Mouse (Mus musculus) midbrain, embryonic 10.5 days (tissue): ENCODE results near the gene Il17d. TPM values are rescaled to one million over a fixed set of nuclear protein-coding genes. Genes with fewer than 3 reads are reported as not detected.

Source experiments
- DNase-seq: peaks from one replicate; pipeline ENCODE4 v3.0.0-alpha.2; 2017; ENCODE audit warnings: low spot score
- H3K27ac ChIP-seq: fragments of 300-500 bp; sonication (generic); replicated peaks from 2 replicates; pipeline ENCODE4 v1.5.1; 2016; ENCODE audit warnings: mild to moderate bottlenecking
- H3K27me3 ChIP-seq: fragments of 300-500 bp; sonication (generic); 2 replicates; pipeline ENCODE4 v1.6.1; 2016; ENCODE audit warnings: low read depth, mild to moderate bottlenecking; ENCODE audit not compliant: poor library complexity, severe bottlenecking
- H3K36me3 ChIP-seq: fragments of 300-500 bp; sonication (generic); 2 replicates; pipeline ENCODE4 v1.6.1; 2016; ENCODE audit warnings: mild to moderate bottlenecking, moderate library complexity
- H3K4me1 ChIP-seq: fragments of 300-500 bp; sonication (generic); 2 replicates; pipeline ENCODE4 v1.6.1; 2016
- H3K4me3 ChIP-seq: fragments of 300-500 bp; sonication (generic); 2 replicates; pipeline ENCODE4 v1.5.1; 2016; ENCODE audit warnings: mild to moderate bottlenecking, moderate library complexity
- H3K9me3 ChIP-seq: fragments of 300-500 bp; sonication (generic); replicated peaks from 2 replicates; pipeline ENCODE4 v1.6.1; 2016; ENCODE audit warnings: mild to moderate bottlenecking
- WGBS: fragments of 180-500 bp; shearing (Covaris S2); methylation state at CpG from one replicate; pipeline ENCODE4 v1.1.7; 2016; 5-methylcytosine and 5-hydroxymethylcytosine counted together
- polyA plus RNA-seq: library from polyadenylated mRNA; unstranded; fragments of >200 nt; fragmentation: Nextera tagmentation; extraction: Ambion mirVana; gene quantifications from 2 replicates; pipeline ENCODE4 v1.2.1, GENCODE M21; 2016

Gene Il17d
- polyA plus RNA-seq, 1 experiment from 2014 or later = 0.74 TPM

GRCm38 (mm10) chr14:57537261-57538015 lies 12.9 kb downstream of the Il17d start:
- WGBS = 5% methylated on average over 16 of the region's 16 CpGs
- peak overlapping the region; percentile 34 for H3K4me3 ChIP-seq
- peak; percentile 63 for DNase-seq
- H3K4me1 ChIP-seq = peaks cover 49% of the 10 kb centered on the region
- H3K27me3 ChIP-seq = peaks cover 76% of the 10 kb centered on the region
- no peaks in the 10 kb centered on the region for H3K9me3 ChIP-seq
- H3K36me3 ChIP-seq = no peaks in the 10 kb centered on the region
- peak overlapping the region; percentile 61 for H3K27ac ChIP-seq

- no peaks in the 10 kb centered on the region for H3K36me3 ChIP-seq
- peaks cover 26% of the 10 kb centered on the region for H3K4me1 ChIP-seq
- H3K4me3 ChIP-seq = no peak overlapping the region
- peaks cover 53% of the 10 kb centered on the region for H3K27me3 ChIP-seq
- H3K9me3 ChIP-seq = no peaks in the 10 kb centered on the region
- no peak for DNase-seq
- H3K27ac ChIP-seq = no peak overlapping the region
- WGBS = 88% methylated on average over 11 of the region's 11 CpGs
Measured at GRCm38 (mm10) chr14:57540683-57541082, 16.1 kb downstream of the Il17d start.

GRCm38 (mm10) chr14:57542231-57542630 lies 17.7 kb downstream of the Il17d start:
- Histone ChIP-seq H3K27me3 (peaks cover 45% of the 10 kb centered on the region), H3K27ac (peak overlapping the region; percentile 9; the same call in 1 of the 2 replicates)

GRCm38 (mm10) chr14:57543420-57544039 lies 19.0 kb downstream of the Il17d start:
- H3K4me1 ChIP-seq = peaks cover 14% of the 10 kb centered on the region
- no peak overlapping the region for H3K27ac ChIP-seq
- H3K36me3 ChIP-seq = peaks cover 6% of the 10 kb centered on the region; the same call in 1 of the 2 replicates
- H3K27me3 ChIP-seq = peaks cover 38% of the 10 kb centered on the region
- 93% methylated on average over 13 of the region's 13 CpGs for WGBS
- no peaks in the 10 kb centered on the region for H3K9me3 ChIP-seq
- H3K4me3 ChIP-seq = no peak overlapping the region
- no peak for DNase-seq

More at GRCm38 (mm10) chr14:57542231-57542630, 17.7 kb downstream of the Il17d start:
- Histone ChIP-seq H3K9me3 (no peaks in the 10 kb centered on the region), H3K36me3 (peaks cover 1% of the 10 kb centered on the region; the same call in 1 of the 2 replicates), H3K4me3 (peak overlapping the region; percentile 36; the same call in 1 of the 2 replicates), H3K4me1 (peaks cover 27% of the 10 kb centered on the region)
- 41% methylated on average over 34 of the region's 34 CpGs for WGBS
- no peak for DNase-seq

- 84% methylated on average over 17 of the region's 17 CpGs for WGBS
- Histone ChIP-seq H3K4me3 (no peak overlapping the region), H3K27ac (no peak overlapping the region), H3K4me1 (peaks cover 12% of the 10 kb centered on the region), H3K27me3 (peaks cover 23% of the 10 kb centered on the region), H3K9me3 (no peaks in the 10 kb centered on the region), H3K36me3 (peaks cover 21% of the 10 kb centered on the region)
- DNase-seq = no peak
Measured at GRCm38 (mm10) chr14:57545526-57545925, 20.9 kb downstream of the Il17d start.

- Histone ChIP-seq H3K36me3 (peaks cover 21% of the 10 kb centered on the region), H3K9me3 (no peaks in the 10 kb centered on the region), H3K4me1 (peaks cover 12% of the 10 kb centered on the region), H3K27me3 (peaks cover 17% of the 10 kb centered on the region), H3K27ac (no peak overlapping the region), H3K4me3 (no peak overlapping the region)
- no peak for DNase-seq
- WGBS = 87% methylated on average over 8 of the region's 8 CpGs
Measured at GRCm38 (mm10) chr14:57546131-57546530, 21.6 kb downstream of the Il17d start.

GRCm38 (mm10) chr14:57546557-57547021 lies 22.0 kb downstream of the Il17d start:
- Histone ChIP-seq H3K27me3 (peaks cover 13% of the 10 kb centered on the region), H3K36me3 (peaks cover 21% of the 10 kb centered on the region), H3K4me1 (peaks cover 12% of the 10 kb centered on the region), H3K4me3 (no peak overlapping the region), H3K9me3 (no peaks in the 10 kb centered on the region), H3K27ac (no peak overlapping the region)
- 37% methylated on average over 13 of the region's 13 CpGs for WGBS
- DNase-seq = no peak

- peaks cover 8% of the 10 kb centered on the region for H3K27me3 ChIP-seq
- no peak overlapping the region for H3K4me3 ChIP-seq
- WGBS = 88% methylated on average over 5 of the region's 5 CpGs
- H3K4me1 ChIP-seq = peaks cover 12% of the 10 kb centered on the region
- peaks cover 21% of the 10 kb centered on the region for H3K36me3 ChIP-seq
- no peak overlapping the region for H3K27ac ChIP-seq
- DNase-seq = no peak
- no peaks in the 10 kb centered on the region for H3K9me3 ChIP-seq
Measured at GRCm38 (mm10) chr14:57547062-57547461, 22.5 kb downstream of the Il17d start.

GRCm38 (mm10) chr14:57552945-57553344 lies 28.4 kb downstream of the Il17d start:
- peaks cover 19% of the 10 kb centered on the region for H3K36me3 ChIP-seq
- no peaks in the 10 kb centered on the region for H3K4me1 ChIP-seq
- H3K4me3 ChIP-seq = no peak overlapping the region
- H3K9me3 ChIP-seq = no peaks in the 10 kb centered on the region
- H3K27ac ChIP-seq = no peak overlapping the region
- H3K27me3 ChIP-seq = no peaks in the 10 kb centered on the region
- DNase-seq = no peak

- H3K27ac ChIP-seq = no peak overlapping the region
- H3K27me3 ChIP-seq = no peaks in the 10 kb centered on the region
- peaks cover 12% of the 10 kb centered on the region for H3K36me3 ChIP-seq
- H3K4me3 ChIP-seq = no peak overlapping the region
- H3K4me1 ChIP-seq = no peaks in the 10 kb centered on the region
- DNase-seq = no peak
- 92% methylated on average over 5 of the region's 5 CpGs for WGBS
- no peaks in the 10 kb centered on the region for H3K9me3 ChIP-seq
Measured at GRCm38 (mm10) chr14:57554434-57554833, 29.9 kb downstream of the Il17d start.

GRCm38 (mm10) chr14:57555471-57556070 lies 31.0 kb downstream of the Il17d start:
- Histone ChIP-seq H3K27ac (no peak overlapping the region), H3K4me1 (no peaks in the 10 kb centered on the region), H3K36me3 (peaks cover 5% of the 10 kb centered on the region), H3K27me3 (no peaks in the 10 kb centered on the region), H3K9me3 (no peaks in the 10 kb centered on the region), H3K4me3 (no peak overlapping the region)
- WGBS = 88% methylated on average over 7 of the region's 7 CpGs
- no peak for DNase-seq

GRCm38 (mm10) chr14:57556922-57557321 lies 32.3 kb downstream of the Il17d start:
- DNase-seq = no peak
- Histone ChIP-seq H3K27me3 (no peaks in the 10 kb centered on the region), H3K36me3 (peaks cover 7% of the 10 kb centered on the region), H3K9me3 (no peaks in the 10 kb centered on the region), H3K4me3 (no peak overlapping the region), H3K27ac (no peak overlapping the region), H3K4me1 (no peaks in the 10 kb centered on the region)
- WGBS = 89% methylated on average over 1 of the region's 1 CpGs

GRCm38 (mm10) chr14:57565626-57566025 lies 41.0 kb downstream of the Il17d start:
- Histone ChIP-seq H3K36me3 (peaks cover 15% of the 10 kb centered on the region), H3K4me3 (no peak overlapping the region), H3K9me3 (no peaks in the 10 kb centered on the region), H3K27me3 (no peaks in the 10 kb centered on the region), H3K27ac (no peak overlapping the region), H3K4me1 (peaks cover 2% of the 10 kb centered on the region; the same call in 1 of the 2 replicates)
- 96% methylated on average over 6 of the region's 6 CpGs for WGBS
- DNase-seq = no peak
